Mouse (Mus musculus): ENCODE results near the gene Il12rb2. TPM values are rescaled to one million over a fixed set of nuclear protein-coding genes. Genes with fewer than 3 reads are reported as not detected.

The Il12rb2 gene
- polyA plus RNA-seq, 1 experiment from 2014 or later, result not detected

DNA sequence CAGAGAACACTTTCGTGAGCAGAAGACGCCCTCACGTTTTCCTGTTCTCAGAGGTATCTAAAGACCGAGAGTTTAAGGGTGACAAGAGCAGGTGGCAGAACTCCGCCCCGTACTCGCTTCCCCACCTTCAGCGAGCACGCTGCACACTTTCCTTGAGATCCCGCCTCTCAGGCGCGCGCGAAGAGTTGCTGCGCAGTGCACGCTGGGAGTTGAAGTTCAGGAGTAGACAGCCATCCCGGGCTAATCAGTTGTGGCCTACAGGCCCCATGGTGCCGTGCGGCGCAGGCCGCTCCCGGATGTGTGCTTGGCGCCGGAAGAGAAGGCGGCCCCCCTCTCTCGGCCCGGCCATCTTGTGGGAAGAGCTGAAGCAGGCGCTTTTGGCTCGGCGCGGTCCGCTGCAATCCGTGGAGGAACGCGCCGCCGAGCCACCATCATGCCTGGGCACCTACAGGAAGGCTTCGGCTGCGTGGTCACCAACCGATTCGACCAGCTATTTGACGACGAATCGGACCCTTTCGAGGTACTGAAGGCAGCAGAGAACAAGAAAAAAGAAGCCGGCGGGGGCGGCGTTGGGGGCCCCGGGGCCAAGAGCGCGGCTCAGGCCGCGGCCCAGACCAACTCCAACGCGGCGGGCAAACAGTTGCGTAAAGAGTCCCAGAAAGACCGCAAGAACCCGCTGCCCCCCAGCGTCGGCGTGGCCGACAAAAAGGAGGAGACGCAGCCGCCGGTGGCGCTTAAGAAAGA lies 109.2 kb downstream of the Il12rb2 start:
- Histone ChIP-seq H3K4me2 (replicated peaks; ENCODE audit: low read depth) (peak overlapping the region; percentile 82), H3K36me3 (ENCODE audit: control insufficient read depth, insufficient read depth) (no peaks in the 10 kb centered on the region), H3K9ac (ENCODE audit: low read depth, low read length) (peak overlapping the region; percentile 97), H3K27ac (ENCODE audit: low read depth, low read length) (peak overlapping the region; percentile 86), H3K27me3 (replicated peaks; ENCODE audit: control insufficient read depth, insufficient read depth, low read length) (no peaks in the 10 kb centered on the region), H3K9me3 (ENCODE audit: control insufficient read depth) (no peaks in the 10 kb centered on the region), H3K4me1 (replicated peaks; ENCODE audit: control insufficient read depth, insufficient read depth, low read length) (no peaks in the 10 kb centered on the region), H3K4me3 (ENCODE audit: low read depth, low read length) (peak overlapping the region; percentile 96)
- peak; percentile 99 for ATAC-seq
- under 1% methylated on average over 67 of the region's 68 CpGs for WGBS
- no peak for TF ChIP-seq CTCF (IDR thresholded peaks at IDR 0.05; ENCODE audit: low read depth)

- H3K9ac ChIP-seq (ENCODE audit: low read depth, low read length), result peak overlapping the region; percentile 46
- no peaks in the 10 kb centered on the region for H3K9me3 ChIP-seq (ENCODE audit: control insufficient read depth)
- H3K4me3 ChIP-seq (ENCODE audit: low read depth, low read length), result peak overlapping the region; percentile 96
- peak; percentile 46 for ATAC-seq
- peak overlapping the region; percentile 82 for H3K4me2 ChIP-seq (replicated peaks; ENCODE audit: low read depth)
- H3K36me3 ChIP-seq (ENCODE audit: control insufficient read depth, insufficient read depth), result no peaks in the 10 kb centered on the region
- no peak for TF ChIP-seq CTCF (IDR thresholded peaks at IDR 0.05; ENCODE audit: low read depth)
- H3K27ac ChIP-seq (ENCODE audit: low read depth, low read length), result peak overlapping the region; percentile 69
- no peaks in the 10 kb centered on the region for H3K27me3 ChIP-seq (replicated peaks; ENCODE audit: control insufficient read depth, insufficient read depth, low read length)
- H3K4me1 ChIP-seq (replicated peaks; ENCODE audit: control insufficient read depth, insufficient read depth, low read length), result no peaks in the 10 kb centered on the region
- under 1% methylated on average over 23 of the region's 23 CpGs for WGBS
Observed at GRCm38 (mm10) chr6:67266159-67266657, 109.8 kb downstream of the Il12rb2 start.

DNA sequence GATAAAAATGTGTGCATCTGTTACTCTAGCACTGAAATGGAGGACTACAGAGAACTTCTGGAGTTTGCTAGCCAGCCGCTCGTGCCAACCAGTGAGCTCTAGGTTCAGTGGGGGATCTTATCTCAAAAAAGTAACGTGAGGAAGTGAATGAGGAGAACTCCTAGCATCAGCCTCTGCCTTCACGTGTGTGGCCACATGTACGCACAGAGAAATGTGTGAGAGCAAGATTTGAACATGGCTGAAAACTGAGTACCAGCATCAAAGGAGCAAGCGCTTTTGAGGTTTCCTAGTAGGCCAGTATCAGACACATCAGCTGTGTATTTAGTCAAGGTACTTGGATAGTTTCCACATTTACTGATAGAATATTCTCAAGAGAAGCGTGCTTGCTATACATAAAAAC lies 111.1 kb downstream of the Il12rb2 start:
- Histone ChIP-seq H3K27me3 (replicated peaks; ENCODE audit: control insufficient read depth, insufficient read depth, low read length) (no peaks in the 10 kb centered on the region), H3K27ac (ENCODE audit: low read depth, low read length) (no peak overlapping the region), H3K9me3 (ENCODE audit: control insufficient read depth) (no peaks in the 10 kb centered on the region), H3K4me3 (ENCODE audit: low read depth, low read length) (no peak overlapping the region), H3K36me3 (ENCODE audit: control insufficient read depth, insufficient read depth) (no peaks in the 10 kb centered on the region), H3K4me2 (replicated peaks; ENCODE audit: low read depth) (no peak overlapping the region), H3K4me1 (replicated peaks; ENCODE audit: control insufficient read depth, insufficient read depth, low read length) (no peaks in the 10 kb centered on the region), H3K9ac (ENCODE audit: low read depth, low read length) (no peak overlapping the region)
- no peak for ATAC-seq
- 89% methylated on average over 7 of the region's 7 CpGs for WGBS
- no peak for TF ChIP-seq CTCF (IDR thresholded peaks at IDR 0.05; ENCODE audit: low read depth)

DNA sequence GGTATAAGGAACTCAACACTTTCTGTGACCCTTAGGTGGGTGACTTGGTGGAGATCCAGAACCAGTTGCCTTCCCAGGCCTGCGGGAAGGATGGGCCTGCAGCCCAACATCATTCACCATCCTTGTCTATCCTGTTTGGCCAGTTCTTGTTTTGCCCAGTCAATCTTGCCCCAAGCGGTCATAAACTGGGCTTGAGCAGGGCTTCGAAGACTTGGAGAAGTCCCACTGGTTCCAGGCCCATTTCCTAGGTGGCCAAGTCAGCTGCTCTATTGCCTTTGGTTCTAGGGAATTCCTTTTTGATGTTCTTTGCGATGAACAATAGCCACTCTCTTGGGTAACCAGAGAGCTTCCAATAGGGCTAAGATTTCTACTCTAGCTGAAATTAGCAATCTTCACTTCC lies 124.9 kb downstream of the Il12rb2 start:
- Histone ChIP-seq H3K27me3 (replicated peaks; ENCODE audit: control insufficient read depth, insufficient read depth, low read length) (no peaks in the 10 kb centered on the region), H3K4me2 (replicated peaks; ENCODE audit: low read depth) (no peak overlapping the region), H3K4me3 (ENCODE audit: low read depth, low read length) (no peak overlapping the region), H3K9me3 (ENCODE audit: control insufficient read depth) (no peaks in the 10 kb centered on the region), H3K27ac (ENCODE audit: low read depth, low read length) (no peak overlapping the region), H3K4me1 (replicated peaks; ENCODE audit: control insufficient read depth, insufficient read depth, low read length) (no peaks in the 10 kb centered on the region), H3K36me3 (ENCODE audit: control insufficient read depth, insufficient read depth) (no peaks in the 10 kb centered on the region), H3K9ac (ENCODE audit: low read depth, low read length) (no peak overlapping the region)
- 82% methylated on average over 4 of the region's 4 CpGs for WGBS
- ATAC-seq, result no peak
- no peak for TF ChIP-seq CTCF (IDR thresholded peaks at IDR 0.05; ENCODE audit: low read depth)

DNA sequence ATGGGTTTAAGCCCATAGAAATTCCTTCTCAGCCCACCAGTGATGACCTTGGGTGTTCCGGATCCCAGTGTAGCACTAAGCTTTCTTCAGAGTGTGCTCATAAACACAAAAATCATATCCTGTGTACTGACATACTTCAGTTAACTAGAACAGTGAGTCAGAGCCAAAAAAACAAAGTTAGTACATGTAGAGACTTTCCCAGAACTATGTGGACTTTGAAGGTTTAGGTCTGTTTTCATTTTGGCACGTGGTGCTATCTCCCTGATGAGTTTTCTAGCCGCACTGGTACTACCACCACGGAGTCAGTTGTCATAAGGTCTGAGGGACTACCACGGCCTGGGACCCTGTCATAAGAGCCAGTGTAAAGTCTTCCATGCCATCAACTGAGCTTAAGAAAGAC lies 131.5 kb downstream of the Il12rb2 start:
- H3K4me1 ChIP-seq (replicated peaks; ENCODE audit: control insufficient read depth, insufficient read depth, low read length), result no peaks in the 10 kb centered on the region
- WGBS, result 83% methylated on average over 5 of the region's 5 CpGs
- H3K4me2 ChIP-seq (replicated peaks; ENCODE audit: low read depth), result no peak overlapping the region

DNA sequence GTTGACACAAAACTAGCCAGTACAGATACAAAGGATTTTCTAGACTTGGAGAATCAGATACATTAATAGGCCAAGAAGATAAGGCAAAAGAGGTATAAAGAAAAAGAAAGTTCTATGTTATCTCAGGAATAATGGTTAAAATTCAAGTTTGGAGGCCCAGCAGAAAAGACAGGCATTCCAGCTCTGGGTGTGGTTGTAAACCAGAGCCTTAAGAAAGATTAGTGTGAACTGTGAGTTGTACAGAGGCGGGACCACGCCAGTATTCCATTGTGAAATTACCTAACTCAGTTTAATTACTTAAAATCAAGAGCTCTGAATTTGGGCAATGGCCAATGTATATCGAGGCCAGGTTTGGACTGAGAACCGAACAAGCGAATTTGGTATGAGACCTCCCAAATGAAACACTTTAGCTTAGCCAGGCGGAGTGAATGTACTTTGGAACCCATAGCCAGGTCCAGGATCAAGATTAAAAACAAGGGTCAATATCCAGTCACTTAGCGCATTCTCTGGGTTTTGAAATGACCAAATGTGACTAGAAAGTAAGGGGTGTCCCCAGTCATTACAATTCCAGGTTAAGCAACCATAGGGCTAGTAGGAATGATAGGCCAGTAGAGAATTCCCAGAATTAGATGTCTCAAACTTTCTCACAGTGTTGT lies 132.1 kb downstream of the Il12rb2 start:
- WGBS, result 73% methylated on average over 7 of the region's 7 CpGs
- no peak for TF ChIP-seq CTCF (IDR thresholded peaks at IDR 0.05; ENCODE audit: low read depth)
- Histone ChIP-seq H3K27ac (ENCODE audit: low read depth, low read length) (no peak overlapping the region), H3K9me3 (ENCODE audit: control insufficient read depth) (no peaks in the 10 kb centered on the region), H3K9ac (ENCODE audit: low read depth, low read length) (no peak overlapping the region), H3K36me3 (ENCODE audit: control insufficient read depth, insufficient read depth) (no peaks in the 10 kb centered on the region), H3K4me3 (ENCODE audit: low read depth, low read length) (no peak overlapping the region), H3K27me3 (replicated peaks; ENCODE audit: control insufficient read depth, insufficient read depth, low read length) (no peaks in the 10 kb centered on the region), H3K4me1 (replicated peaks; ENCODE audit: control insufficient read depth, insufficient read depth, low read length) (no peaks in the 10 kb centered on the region), H3K4me2 (replicated peaks; ENCODE audit: low read depth) (no peak overlapping the region)
- no peak for ATAC-seq

More for the DNA sequence above, 131.5 kb downstream of the Il12rb2 start:
- no peaks in the 10 kb centered on the region for H3K27me3 ChIP-seq (replicated peaks; ENCODE audit: control insufficient read depth, insufficient read depth, low read length)
- no peak for TF ChIP-seq CTCF (IDR thresholded peaks at IDR 0.05; ENCODE audit: low read depth)
- H3K9ac ChIP-seq (ENCODE audit: low read depth, low read length), result no peak overlapping the region
- no peaks in the 10 kb centered on the region for H3K9me3 ChIP-seq (ENCODE audit: control insufficient read depth)
- H3K36me3 ChIP-seq (ENCODE audit: control insufficient read depth, insufficient read depth), result no peaks in the 10 kb centered on the region
- no peak for ATAC-seq
- no peak overlapping the region for H3K4me3 ChIP-seq (ENCODE audit: low read depth, low read length)
- no peak overlapping the region for H3K27ac ChIP-seq (ENCODE audit: low read depth, low read length)

Other genes with a start within 250 kb of the Il12rb2 start
- gene Serbp1, start 138.0 kb downstream of the Il12rb2 start, polyA plus RNA-seq (2015; fragmentation: Nextera tagmentation; extraction: Ambion mirVana), result 209 and 220 TPM in 2 replicates
- gene Il23r, start 115.7 kb upstream of the Il12rb2 start, polyA plus RNA-seq (2015; fragmentation: Nextera tagmentation; extraction: Ambion mirVana), result 0.05 and 0.08 TPM in 2 replicates
- 0.10 and 0.17 TPM in 2 replicates for gene Tacstd2, start 159.6 kb upstream of the Il12rb2 start, polyA plus RNA-seq (2015; fragmentation: Nextera tagmentation; extraction: Ambion mirVana)

All from intestine, postnatal 0 days (tissue).